Mouse (Mus musculus) liver, embryonic 14.5 days (tissue): Measurements from ENCODE around the gene Gm27029.

Experiments used
- CTCF ChIP-seq: IDR thresholded peaks from 2 replicates; pipeline ENCODE4 v1.5.1; 2016; ENCODE audit warnings: antibody characterized with exemption, low read depth, control low read depth
- EP300 ChIP-seq: IDR thresholded peaks from 2 replicates; pipeline ENCODE4 v1.6.1; 2016; ENCODE audit warnings: antibody characterized with exemption, low read depth

- TF ChIP-seq CTCF = no peak
- no peak for TF ChIP-seq EP300
Observed at GRCm38 (mm10) chr11:101433396-101433795, 8.8 kb upstream of the Gm27029 start.
